Mouse (Mus musculus): Measurements from ENCODE around the gene Nt5c3b.

The Nt5c3b gene

DNA sequence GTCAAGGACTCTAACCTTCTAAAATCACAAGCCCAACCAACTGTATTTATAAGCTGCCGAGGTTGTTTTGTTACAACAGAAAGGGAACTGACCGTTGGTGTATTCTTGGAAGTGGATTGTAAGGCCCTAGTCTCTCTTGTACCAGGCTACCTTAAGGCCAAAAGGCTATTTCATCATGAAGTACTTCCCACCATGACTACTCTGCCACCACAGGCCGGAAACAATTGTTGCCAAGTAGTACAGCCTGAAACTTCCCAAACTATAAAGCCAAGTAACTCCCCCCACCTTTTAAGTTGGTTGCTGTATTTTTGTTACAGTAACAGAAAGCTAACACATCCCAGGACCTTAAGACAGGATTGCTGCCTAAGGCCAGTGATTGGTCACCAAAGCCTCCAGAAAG lies 14.8 kb downstream of the Nt5c3b start:
- DNase-seq, result no peak

GRCm38 (mm10) chr11:100425851-100426250 lies 15.8 kb downstream of the Nt5c3b start:
- peak; percentile 68 for DNase-seq

GRCm38 (mm10) chr11:100423836-100424235 lies 17.8 kb downstream of the Nt5c3b start:
- DNase-seq, result no peak

DNA sequence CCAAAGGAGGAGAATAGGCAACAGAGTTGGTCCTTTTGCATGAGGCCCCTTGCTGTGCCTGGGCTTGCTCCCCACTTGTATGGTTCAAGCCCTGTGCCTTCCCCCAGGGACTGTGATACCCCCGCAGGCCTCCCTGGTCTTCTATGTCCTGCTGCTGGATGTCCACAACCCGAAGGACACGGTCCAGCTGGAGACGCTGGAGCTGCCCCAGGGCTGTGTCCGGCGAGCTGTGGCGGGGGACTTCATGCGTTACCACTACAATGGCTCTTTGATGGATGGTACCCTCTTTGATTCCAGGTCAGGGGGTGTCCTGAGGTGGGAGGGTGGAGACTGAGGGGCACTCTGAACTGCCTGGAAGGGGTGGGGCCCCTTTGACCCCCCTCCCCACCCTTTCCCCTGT lies 20.1 kb downstream of the Nt5c3b start:
- DNase-seq, result no peak

DNA sequence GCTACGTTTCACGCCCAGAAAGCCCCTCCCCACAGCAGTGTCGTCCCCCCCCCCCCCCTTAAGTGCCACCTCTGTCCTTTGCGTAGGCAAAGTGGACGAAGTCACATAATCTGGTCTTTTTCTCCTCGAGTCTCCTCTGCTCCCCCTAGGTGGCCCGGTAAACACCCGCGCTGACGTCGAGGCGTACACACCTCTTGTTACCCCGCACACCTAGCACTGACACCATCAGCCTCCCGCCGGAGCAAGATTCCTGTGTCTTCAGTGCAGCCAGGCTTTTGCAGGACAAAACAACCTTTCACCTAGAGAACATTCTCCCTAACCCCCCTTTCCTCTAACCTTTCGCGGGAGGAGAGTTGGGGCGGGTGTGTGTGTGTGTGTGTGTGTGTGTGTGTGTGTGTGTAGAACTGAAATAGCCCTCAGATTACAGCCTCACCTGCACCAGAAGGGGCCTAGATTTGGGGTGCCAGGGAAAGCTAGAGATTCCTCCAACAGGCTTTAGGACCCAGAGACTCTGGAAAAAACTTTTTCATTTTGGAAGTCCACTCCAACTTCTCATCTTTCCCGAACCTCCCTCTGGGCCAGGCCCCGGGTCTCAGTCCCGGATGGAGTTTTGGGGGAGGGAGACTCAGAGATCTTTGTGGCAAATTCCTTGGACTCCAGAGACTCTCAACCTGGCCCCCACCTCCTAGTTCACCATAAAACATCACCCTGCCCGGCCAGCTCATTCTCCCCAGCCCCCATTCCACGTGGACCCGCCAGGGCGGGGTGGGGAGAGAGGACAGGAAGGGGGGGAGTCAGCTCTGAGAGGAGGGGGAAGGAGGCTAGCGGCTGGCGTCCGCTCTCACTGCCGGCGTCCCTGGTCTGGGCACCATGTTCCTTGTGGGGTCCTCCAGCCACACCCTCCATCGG lies 26.4 kb downstream of the Nt5c3b start, which contains the start of gene Fkbp10:
TSS of gene Fkbp10 (plus strand) at position 784 of the 909 bp plus-strand sequence.
- peak; percentile 59 for DNase-seq

GRCm38 (mm10) chr11:100414021-100414913 lies 27.3 kb downstream of the Nt5c3b start, which contains the start of gene P3h4:
TSS of gene P3h4 (minus strand) at chr11:100414836.
- DNase-seq, result peak; percentile 89

DNA sequence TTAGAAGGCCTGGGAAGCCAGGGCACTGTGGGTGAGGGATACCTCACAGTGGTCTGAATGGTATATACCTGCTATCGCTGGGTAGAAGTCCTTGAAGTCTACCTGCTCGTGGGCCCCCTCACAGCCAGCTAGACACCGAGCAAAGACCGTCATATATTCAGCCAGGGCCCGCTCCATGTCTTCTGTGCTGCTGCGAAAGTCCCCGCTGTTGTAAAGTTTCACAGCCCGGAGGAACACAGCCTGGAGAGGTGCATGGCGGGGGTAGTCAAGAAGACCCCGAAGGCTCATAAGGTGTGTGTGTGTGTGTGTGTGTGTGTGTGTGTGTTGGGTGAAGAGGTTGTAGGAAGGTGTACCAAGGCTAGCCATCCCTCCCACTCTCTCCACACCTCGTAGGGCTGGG lies 28.1 kb downstream of the Nt5c3b start:
- no peak for DNase-seq

DNA sequence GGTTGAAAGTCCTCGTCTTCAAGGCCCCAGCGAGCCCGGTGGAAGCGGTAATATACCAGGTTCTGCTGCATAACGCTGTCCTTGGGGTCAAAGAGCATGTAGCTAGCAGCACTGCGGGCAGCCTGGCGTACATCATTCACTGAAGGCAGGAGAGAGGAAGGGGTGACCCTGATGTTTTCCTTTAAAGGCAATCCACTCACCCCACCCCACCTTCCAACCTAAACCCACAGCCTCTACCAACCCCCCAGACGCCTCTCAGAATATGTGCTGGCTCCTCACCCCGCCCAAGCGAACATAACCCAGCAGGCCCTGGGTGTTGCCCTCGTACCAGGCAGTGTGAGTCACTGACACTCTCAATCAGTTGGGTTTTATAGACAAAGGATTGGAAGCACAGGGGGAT lies 29.9 kb downstream of the Nt5c3b start:
- no peak for DNase-seq

DNA sequence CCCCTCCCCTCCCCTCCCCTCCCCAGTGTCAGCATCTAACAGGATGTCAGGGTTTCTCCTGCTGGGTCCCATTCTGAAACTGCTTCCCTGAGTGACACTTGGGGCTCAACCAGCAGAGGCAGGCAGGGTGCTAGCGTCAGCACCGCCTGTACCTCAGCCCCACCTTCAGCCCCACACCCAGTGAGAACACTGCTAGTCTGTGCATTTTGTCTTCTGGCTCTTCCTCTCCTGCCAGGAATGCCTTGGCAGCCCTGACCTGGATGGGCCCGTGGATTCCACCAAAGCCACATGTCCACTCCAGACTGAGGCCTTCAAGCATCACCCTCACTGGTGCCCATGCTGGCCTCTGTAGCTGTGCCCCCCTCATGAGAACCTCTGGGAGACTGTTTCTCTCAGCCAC lies 31.9 kb downstream of the Nt5c3b start:
- peak; percentile 72 for DNase-seq

- peak; percentile 60 for DNase-seq
These were observed 32.7 kb downstream of the Nt5c3b start for GRCm38 (mm10) chr11:100408835-100409462.

GRCm38 (mm10) chr11:100408076-100408834 lies 33.4 kb downstream of the Nt5c3b start:
- peak; percentile 87 for DNase-seq

- DNase-seq, result peak; percentile 96
These were observed 34.5 kb downstream of the Nt5c3b start for GRCm38 (mm10) chr11:100406995-100407705.

GRCm38 (mm10) chr11:100406273-100406672 lies 35.3 kb downstream of the Nt5c3b start:
- DNase-seq, result peak; percentile 79

- peak; percentile 56 for DNase-seq
These were observed 37.0 kb downstream of the Nt5c3b start for GRCm38 (mm10) chr11:100404456-100405074.

DNA sequence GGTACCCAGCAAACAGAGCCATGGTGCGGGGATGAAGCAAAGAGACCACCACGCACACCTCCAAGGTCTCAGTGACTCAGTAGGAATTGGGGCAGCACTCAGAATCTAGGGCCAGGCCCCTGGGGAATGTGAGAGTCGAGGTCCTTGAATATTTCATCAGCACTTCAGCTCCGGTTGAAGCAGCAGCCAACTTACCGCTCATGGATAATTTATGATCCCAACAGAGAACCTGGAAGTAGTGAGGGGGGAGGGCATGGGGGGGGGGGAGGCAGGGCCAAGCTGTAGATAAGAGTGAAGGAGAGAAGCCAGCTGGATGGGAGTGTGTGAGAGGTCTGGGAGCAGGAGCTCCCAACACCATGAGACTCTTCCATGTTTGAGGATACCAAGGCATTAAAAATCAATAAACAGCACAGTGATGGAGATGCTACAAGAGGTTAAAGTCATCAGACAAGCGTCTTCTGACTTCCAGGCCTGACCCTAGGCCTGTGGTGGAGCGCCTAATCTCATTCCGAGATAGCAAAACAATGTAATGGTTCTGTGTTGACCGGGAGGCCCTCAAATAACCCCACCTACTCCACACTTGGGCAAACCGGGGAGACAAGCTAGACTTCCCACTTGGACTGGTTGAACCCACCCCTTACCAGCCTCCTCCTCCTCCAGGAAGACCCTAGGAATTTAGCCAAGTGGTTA lies 38.0 kb downstream of the Nt5c3b start:
- no peak for DNase-seq

DNA sequence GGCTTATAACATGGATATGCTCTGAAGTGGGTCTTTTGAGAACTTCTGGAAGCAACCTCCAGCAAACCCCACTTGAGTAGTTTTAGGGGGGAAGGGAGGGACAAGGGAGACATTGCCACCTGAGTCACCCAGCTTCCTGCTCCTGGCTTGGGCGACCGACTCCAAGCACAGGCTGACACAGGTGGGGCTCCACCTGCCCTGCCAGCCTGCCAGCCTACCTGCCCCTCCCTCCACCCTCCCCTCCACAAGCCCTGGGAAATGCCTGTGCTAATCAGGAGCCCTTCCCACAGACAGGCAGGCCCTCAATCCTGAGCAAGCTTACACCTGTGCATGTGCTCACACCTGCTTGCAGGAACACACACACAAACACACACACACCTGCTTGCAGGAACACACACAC lies 38.9 kb downstream of the Nt5c3b start:
- DNase-seq, result no peak

GRCm38 (mm10) chr11:100402240-100402639 lies 39.4 kb downstream of the Nt5c3b start:
- DNase-seq, result peak; percentile 55

GRCm38 (mm10) chr11:100400842-100401241 lies 40.8 kb downstream of the Nt5c3b start:
- DNase-seq, result no peak

DNA sequence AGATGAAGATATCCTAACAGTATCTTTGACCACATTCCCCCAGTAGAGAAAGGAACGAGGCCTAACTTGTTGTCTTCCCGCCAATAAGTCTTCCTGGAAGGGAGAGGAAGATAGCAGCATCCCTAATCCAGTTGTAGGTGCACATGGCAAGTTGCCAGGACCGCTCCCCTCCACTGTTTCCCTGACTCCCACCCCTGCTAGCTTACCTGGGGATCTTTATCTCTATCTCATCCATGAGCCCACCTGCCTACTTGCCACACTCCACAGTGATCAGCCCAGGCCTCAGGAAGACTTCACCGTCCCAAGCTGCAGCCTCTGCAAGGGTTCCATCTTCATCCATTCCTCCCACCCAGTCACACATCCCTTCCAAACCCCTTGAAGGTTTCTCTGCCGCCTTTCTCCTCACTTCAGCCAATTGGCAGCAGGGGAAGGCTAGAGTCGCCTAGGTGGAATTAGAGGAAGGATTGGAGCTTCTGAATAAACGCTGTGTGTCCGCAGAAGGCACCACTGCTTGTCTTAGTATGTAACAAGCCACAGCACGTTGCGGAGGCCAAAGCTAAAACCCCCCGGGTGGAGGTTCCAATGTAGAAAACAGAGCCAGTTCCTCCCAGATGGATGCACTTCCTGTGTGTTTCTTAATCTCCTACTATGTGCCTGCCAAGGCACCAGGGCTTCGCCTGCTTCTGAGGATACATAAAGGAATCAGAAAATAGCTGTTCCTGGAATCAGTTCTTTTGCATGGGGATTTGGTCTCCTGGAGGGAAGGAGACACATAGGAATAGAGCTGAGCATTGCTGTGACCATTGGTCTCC lies 41.7 kb downstream of the Nt5c3b start:
- peak; percentile 62 for DNase-seq

Data from cerebellum, adult 9-11 months (tissue).